Mouse (Mus musculus): ENCODE data around the gene Mafk.

The Mafk gene

DNA sequence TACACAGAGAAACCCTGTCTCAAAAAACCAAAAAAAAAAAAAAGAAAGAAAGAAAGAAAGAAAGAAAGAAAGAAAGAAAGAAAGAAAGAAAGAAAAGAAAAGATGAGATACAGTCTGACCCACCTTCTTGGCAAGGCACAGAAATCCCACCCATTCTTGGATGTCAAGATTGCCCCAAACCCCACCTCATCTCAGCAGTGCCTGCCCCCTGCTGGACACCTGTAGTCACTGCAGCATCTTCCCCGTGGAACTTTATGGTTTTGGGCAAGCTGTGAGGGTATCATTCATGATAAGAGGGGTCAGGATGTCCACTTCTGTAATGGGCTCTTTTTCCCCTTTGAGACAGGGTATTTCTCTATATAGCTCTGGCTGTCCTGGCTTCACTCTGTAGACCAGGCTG is 26.0 kb downstream of the Mafk start:
- DNase-seq (ENCODE audit: low spot score in 2 of 2): no peak

DNA sequence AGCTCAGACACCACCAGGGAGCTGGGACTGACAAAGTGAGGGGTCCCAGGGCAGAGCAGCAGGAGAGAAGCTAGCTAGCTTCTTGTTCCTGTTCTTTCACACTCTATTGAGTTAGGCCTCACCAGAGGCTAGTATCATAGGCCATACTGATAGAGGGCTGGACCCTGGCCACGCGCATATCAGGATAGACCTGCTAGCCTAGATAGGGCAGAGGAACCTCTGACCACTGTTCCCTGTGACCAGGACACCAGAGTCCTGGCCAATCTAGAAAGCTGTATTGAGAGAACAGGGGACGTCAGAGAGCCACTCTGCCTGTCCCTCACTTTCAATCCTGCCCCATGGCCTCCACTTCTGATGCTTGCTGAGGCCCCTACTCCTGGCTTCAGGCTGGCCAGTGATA is 26.7 kb downstream of the Mafk start:
- no peak for DNase-seq (ENCODE audit: low spot score in 2 of 2)

DNA sequence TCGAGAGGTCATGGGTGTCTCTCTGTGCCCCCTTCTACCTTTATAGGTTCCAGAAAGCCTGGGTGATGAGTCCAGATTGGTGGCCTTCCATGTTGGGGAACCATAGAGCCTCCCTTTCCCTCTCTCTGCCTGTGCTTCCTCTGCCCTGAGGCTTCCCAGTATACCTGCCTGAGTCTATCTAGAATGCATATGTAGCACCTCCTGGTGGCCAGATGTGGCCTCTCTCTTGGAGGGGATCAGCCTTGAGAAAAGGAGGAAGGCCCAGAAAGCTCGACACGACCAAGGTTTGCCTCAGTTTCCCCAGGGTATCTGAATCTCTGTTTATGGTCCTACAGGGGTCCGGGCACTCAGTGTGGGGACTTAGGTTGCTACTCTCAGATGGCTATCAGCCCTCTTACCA is 27.5 kb downstream of the Mafk start:
- DNase-seq (ENCODE audit: low spot score in 2 of 2): no peak

DNA sequence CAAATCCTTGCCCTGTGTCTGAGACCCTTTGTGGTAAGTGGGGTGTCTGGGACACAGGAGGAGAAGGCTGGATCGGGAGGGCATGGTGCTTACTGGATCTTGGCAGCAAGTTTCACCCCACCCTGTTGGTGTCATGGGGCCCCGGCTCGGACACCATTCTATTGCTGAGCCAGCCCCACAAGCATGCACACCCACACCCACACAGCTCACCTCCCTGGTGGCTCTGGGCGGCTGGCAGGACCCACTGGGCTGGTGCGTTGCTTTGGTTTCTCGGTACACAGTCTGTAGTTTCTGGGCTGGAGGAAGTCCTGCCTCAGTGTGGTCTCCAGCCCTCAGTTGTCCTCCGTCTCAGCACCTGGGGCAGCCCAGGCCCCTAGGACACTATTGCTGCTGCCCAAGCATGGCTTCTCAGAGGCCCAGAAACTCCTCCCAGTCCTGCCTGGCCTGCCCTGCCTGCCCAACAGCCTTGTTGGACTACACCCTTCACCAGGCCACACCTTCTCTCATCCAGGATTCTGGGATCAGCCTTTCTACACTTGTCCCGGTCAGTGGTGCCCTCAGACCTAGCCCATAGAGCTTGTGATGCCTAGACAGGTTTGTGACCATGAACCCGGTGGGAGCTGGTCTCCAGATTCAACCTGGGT is 28.3 kb downstream of the Mafk start, which contains the start of gene Tmem184a:
Gene Tmem184a (minus strand): TSS at position 380 of the 644 bp plus-strand sequence.
- DNase-seq (ENCODE audit: low spot score in 2 of 2): no peak

- no peak for DNase-seq (ENCODE audit: low spot score in 2 of 2)
Measured at GRCm38 (mm10) chr5:139821466-139822459, 30.4 kb downstream of the Mafk start.

DNA sequence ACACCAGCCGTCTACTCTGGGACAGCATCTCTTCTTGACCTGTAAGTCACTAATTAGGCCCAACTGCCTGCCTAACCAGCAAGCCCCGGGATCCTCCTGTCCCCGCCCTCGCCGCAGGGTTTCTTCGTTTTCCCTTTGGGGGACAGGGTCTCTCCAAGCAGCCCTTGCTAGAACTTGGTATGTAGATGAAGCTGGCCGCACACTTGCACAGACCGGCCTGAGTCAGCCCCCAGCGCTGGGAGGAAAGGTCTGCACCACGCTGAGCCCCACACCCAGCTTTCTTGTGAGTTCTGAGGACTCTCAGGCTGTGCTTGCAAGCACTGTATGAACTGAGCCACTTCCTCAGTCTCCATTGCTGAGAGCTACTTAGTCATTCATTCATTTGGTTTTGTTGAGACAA is 33.2 kb downstream of the Mafk start:
- no peak for DNase-seq (ENCODE audit: low spot score in 2 of 2)

DNA sequence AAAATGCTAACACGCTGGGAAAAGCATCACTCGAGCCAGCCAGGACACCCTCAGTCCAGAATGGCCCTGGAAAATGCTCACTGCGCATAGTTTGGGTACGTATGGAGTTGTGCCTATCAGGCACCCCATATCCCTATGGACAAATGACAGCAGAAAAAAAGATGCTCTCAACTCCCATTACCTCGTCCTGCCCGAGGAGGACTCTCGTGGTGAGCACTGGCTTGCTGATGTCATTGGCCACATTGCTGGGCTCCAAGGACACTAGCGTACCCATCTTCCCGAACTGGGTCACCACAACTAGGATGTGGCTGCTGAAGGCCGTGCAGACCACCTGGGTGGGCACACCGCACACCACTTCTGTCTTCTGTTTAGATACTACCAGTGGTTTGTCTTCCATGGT is 34.6 kb downstream of the Mafk start:
- no peak for DNase-seq (ENCODE audit: low spot score in 2 of 2)

GRCm38 (mm10) chr5:139826357-139827055 is 35.2 kb downstream of the Mafk start, which contains the start of the genes Gm26938 and Psmg3:
Gm26938 (minus strand) TSS chr5:139826407.
Psmg3 (minus strand) TSS chr5:139826885.
- DNase-seq (ENCODE audit: low spot score in 2 of 2): peak; percentile 87 to 88

- no peak for DNase-seq (ENCODE audit: low spot score in 2 of 2)
Measured at GRCm38 (mm10) chr5:139827593-139827992, 36.3 kb downstream of the Mafk start.

GRCm38 (mm10) chr5:139829384-139829783 is 38.1 kb downstream of the Mafk start:
- no peak for DNase-seq (ENCODE audit: low spot score in 2 of 2)

GRCm38 (mm10) chr5:139830734-139831133 is 39.4 kb downstream of the Mafk start:
- no peak for DNase-seq (ENCODE audit: low spot score in 2 of 2)

GRCm38 (mm10) chr5:139832125-139832524 is 40.8 kb downstream of the Mafk start:
- no peak for DNase-seq (ENCODE audit: low spot score in 2 of 2)

DNA sequence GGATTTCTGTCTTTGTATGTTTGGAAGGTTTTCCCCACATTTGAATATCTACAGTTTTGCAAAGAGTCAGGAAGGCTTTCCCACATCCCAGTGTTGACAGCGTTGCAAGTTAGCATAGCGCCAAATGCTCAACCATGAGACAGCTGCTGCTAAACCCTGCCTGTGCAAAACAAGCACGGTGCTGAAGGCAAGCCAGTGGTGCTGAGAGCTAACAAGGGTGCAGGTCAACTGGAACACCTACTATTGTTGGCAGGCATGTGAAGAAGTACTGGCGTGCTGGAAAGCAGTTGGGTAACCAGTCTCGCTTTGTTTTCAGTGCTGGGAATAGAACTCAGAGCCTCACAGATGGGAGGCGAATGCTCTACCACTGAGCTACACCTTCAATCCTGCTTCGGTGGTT is 44.4 kb downstream of the Mafk start:
- DNase-seq (ENCODE audit: low spot score in 2 of 2): no peak

GRCm38 (mm10) chr5:139838476-139838892 is 47.2 kb downstream of the Mafk start:
- DNase-seq (ENCODE audit: low spot score in 2 of 2): peak in 1 of 2 experiments; percentile 74

DNA sequence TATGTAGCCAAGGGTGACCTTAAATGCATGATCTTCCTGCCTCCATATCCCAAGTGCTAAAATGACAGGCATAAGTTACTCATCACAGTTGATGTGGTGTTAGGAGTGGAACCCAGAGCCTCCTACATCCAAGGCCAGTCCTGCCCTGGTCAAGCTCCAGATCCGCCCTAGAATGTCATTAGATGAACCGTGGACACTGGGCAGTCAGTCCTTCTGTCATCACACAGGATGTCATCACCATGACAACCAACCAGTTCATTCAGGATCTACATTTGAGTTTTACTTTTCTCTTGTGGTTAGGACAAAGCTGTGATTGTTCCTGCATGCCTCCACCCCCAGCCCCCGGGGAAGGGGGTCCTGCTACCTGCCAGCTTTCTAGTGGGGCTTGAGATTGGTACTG is 47.8 kb downstream of the Mafk start:
- no peak for DNase-seq (ENCODE audit: low spot score in 2 of 2)

GRCm38 (mm10) chr5:139849626-139850320 is 58.5 kb downstream of the Mafk start:
- DNase-seq (ENCODE audit: low spot score in 2 of 2): peak in 1 of 2 experiments; percentile 28

All from urinary bladder, postnatal 4 days (tissue).